Mouse (Mus musculus) forebrain, postnatal 0 days (tissue): Measurements from ENCODE around the gene Lgals3bp. TPM values are rescaled to one million over a fixed set of nuclear protein-coding genes. Genes with fewer than 3 reads are reported as not detected.

Source experiments
- ATAC-seq: fragments of 200-750 bp; cut with Nextera tagmentation; 2 replicates; pipeline ENCODE4 v1.8.0; 2017; ENCODE audit warnings: mild to moderate bottlenecking, moderate library complexity
- DNase-seq: peaks from one replicate; pipeline ENCODE4 v3.0.0-alpha.2; 2015
- H3K27ac ChIP-seq: fragments of 300-500 bp; sonication (generic); 2 replicates; pipeline ENCODE4 v1.5.1; 2014; ENCODE audit warnings: low read depth, mild to moderate bottlenecking, antibody characterized with exemption, low read length, moderate library complexity, mixed read lengths
- H3K27me3 ChIP-seq: fragments of 300-500 bp; sonication (generic); 2 replicates; pipeline ENCODE4 v1.6.1; 2014; ENCODE audit warnings: mild to moderate bottlenecking, low read length, mixed read lengths; ENCODE audit not compliant: insufficient read depth
- H3K36me3 ChIP-seq: fragments of 300-500 bp; sonication (generic); 2 replicates; pipeline ENCODE4 v1.6.1; 2014; ENCODE audit warnings: mild to moderate bottlenecking, moderate library complexity; ENCODE audit not compliant: insufficient read depth
- H3K4me1 ChIP-seq: fragments of 300-500 bp; sonication (generic); 2 replicates; pipeline ENCODE4 v1.6.1; 2014; ENCODE audit warnings: antibody characterized with exemption; ENCODE audit not compliant: insufficient read depth
- H3K4me2 ChIP-seq: fragments of 300-500 bp; sonication (generic); 2 replicates; pipeline ENCODE4 v1.6.1; 2014; ENCODE audit warnings: low read depth, mild to moderate bottlenecking, moderate library complexity
- H3K4me3 ChIP-seq: fragments of 300-500 bp; sonication (generic); 2 replicates; pipeline ENCODE4 v1.5.1; 2014; ENCODE audit warnings: low read depth, low read length, mixed read lengths
- H3K9ac ChIP-seq: fragments of 300-500 bp; sonication (generic); 2 replicates; pipeline ENCODE4 v1.6.1; 2014; ENCODE audit warnings: mild to moderate bottlenecking
- H3K9me3 ChIP-seq: fragments of 300-500 bp; sonication (generic); 2 replicates; pipeline ENCODE4 v1.6.1; 2016; ENCODE audit warnings: low read length
- CTCF ChIP-seq: sonication (generic); IDR thresholded peaks from 2 replicates; pipeline ENCODE4 v1.5.1; 2016; ENCODE audit warnings: antibody characterized with exemption, control low read depth, low read depth
- WGBS: fragments of 180-500 bp; shearing (Covaris S2); extraction: QIAGEN DNeasy Blood & Tissue Kit; methylation state at CpG from one replicate; pipeline ENCODE4 v1.1.7; 2014; 5-methylcytosine and 5-hydroxymethylcytosine counted together
- polyA plus RNA-seq: library from polyadenylated mRNA; unstranded; fragments of >200 nt; fragmentation: Nextera tagmentation; extraction: Ambion mirVana; gene quantifications from 2 replicates; pipeline ENCODE4 v1.2.1, GENCODE M21; 2015
- total RNA-seq: library from RNA; depleted of rRNA; stranded (reverse); fragments of >200 nt; gene quantifications from 2 replicates; pipeline ENCODE4 v1.2.3, GENCODE M21; 2014

The Lgals3bp gene
- total and polyA plus RNA-seq, 2 experiments from 2014 or later, result 15.6 to 16.4 TPM

DNA sequence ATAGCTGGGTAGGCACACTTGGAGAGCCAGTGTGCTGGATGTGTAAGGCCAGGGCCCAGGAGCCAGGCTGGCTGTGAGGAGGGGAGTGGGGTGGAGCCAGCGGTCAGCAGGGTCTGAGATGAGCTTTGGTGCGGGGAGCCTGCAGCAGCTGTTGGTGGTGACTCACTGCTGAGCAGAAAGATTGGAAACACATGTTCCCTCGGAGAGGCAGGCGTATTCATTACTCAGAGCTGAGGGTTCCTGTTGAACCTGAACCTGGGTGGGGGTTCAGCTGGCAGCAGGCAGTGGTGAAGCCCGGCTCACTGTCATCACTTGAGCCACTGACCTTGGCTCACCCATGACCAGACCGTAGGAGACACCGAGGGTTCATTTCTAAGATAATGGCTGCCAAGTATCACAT is 36.7 kb downstream of the Lgals3bp start:
- Histone ChIP-seq H3K4me1 (0 out of 2 replicates have a peak, but pooled peaks cover 5% of the 10 kb centered on the region), H3K9ac (no peak overlapping the region), H3K9me3 (no peaks in the 10 kb centered on the region), H3K4me2 (no peak overlapping the region), H3K4me3 (no peak overlapping the region), H3K27me3 (no peaks in the 10 kb centered on the region), H3K36me3 (no peaks in the 10 kb centered on the region), H3K27ac (no peak overlapping the region)
- 86% methylated on average over 7 of the region's 7 CpGs for WGBS
- DNase-seq, result no peak
- no peak for ATAC-seq
- no peak for TF ChIP-seq CTCF

DNA sequence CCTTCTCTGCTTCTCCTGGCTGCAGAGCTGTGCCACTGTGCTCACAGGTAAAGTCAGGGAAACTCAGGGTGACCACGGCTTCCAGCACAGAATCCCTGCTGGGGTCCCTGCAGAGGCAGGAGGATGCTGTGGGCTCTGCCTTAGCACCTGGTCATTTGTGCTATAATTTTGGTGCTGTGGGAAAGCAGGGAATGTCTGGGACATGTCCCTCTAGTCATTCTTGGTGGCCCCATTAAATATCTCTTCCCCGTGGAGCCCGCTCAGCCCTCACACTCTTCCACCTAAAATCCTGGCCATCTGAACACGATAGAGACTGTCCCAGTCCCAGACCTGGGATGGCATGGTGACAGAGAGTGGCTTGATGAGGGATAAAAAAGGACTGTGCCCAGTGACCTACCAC is 37.9 kb downstream of the Lgals3bp start:
- no peak for TF ChIP-seq CTCF
- Histone ChIP-seq H3K9me3 (no peaks in the 10 kb centered on the region), H3K36me3 (no peaks in the 10 kb centered on the region), H3K27ac (no peak overlapping the region), H3K9ac (no peak overlapping the region), H3K4me1 (0 out of 2 replicates have a peak, but pooled peaks cover 5% of the 10 kb centered on the region), H3K27me3 (no peaks in the 10 kb centered on the region), H3K4me2 (no peak overlapping the region), H3K4me3 (no peak overlapping the region)
- ATAC-seq (no peak), DNase-seq (no peak)
- 75% methylated on average over 4 of the region's 4 CpGs for WGBS

DNA sequence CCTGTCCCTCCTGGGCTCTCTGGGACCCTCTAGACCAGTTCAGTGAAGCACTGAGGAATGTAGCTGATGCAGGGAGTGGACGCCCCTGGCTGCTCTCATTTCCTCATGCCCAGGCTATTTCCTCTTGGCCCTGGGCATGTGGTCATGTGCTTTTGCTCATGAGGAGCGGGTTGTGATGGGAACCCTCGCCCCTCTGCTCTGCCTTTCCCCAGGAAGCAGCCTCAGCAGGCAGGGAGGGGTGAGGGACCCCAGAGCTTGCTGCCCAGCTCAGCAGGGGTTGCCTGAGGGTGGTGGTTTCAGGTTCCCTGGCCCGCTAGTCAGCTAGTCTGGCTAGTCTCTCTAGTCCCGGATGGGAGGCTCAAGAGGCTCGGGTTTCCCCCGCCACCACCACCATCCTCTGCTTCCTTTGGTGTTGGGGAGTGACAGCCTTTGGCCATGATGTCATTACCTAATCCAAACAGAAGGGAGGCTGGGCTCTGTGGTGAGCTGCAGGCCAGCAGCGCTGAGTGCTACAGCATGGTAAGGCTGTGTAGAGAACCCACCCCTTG is 38.8 kb downstream of the Lgals3bp start:
- no peak overlapping the region for H3K4me2 ChIP-seq
- DNase-seq, result no peak
- 15% methylated on average over 8 of the region's 8 CpGs for WGBS
- no peaks in the 10 kb centered on the region for H3K36me3 ChIP-seq
- H3K4me3 ChIP-seq, result no peak overlapping the region
- H3K9ac ChIP-seq, result no peak overlapping the region
- H3K27me3 ChIP-seq, result no peaks in the 10 kb centered on the region
- no peak overlapping the region for H3K27ac ChIP-seq
- H3K4me1 ChIP-seq, result 0 out of 2 replicates have a peak, but pooled peaks cover 5% of the 10 kb centered on the region
- ATAC-seq, result peak; percentile 75
- no peak; the same call in 1 of the 2 replicates for TF ChIP-seq CTCF
- no peaks in the 10 kb centered on the region for H3K9me3 ChIP-seq

DNA sequence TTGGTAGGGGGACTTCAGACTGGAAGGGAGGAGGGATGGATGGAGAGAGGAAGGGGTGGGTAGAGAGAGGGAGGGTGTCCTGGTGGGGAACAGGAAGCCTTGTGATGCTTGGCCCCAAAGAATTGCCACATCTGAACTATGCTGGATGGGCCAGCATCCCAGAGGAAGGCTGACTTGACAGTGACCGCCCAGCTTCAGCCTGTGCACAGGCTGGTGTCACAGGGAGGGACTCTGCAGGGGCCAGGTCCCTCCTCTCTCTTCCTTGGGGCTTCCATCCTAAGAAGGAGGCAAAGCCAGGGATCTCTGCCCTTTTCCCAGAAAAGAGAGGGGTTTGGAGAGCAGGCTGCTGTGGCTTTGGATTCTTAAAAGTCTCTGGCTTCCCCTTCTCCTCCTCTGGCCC is 39.4 kb downstream of the Lgals3bp start:
- no peak for ATAC-seq
- Histone ChIP-seq H3K36me3 (no peaks in the 10 kb centered on the region), H3K27me3 (no peaks in the 10 kb centered on the region), H3K27ac (no peak overlapping the region), H3K9ac (no peak overlapping the region), H3K4me2 (no peak overlapping the region), H3K4me1 (0 out of 2 replicates have a peak, but pooled peaks cover 5% of the 10 kb centered on the region), H3K4me3 (no peak overlapping the region), H3K9me3 (no peaks in the 10 kb centered on the region)
- 64% methylated on average over 1 of the region's 1 CpGs for WGBS
- TF ChIP-seq CTCF, result no peak
- DNase-seq, result no peak

DNA sequence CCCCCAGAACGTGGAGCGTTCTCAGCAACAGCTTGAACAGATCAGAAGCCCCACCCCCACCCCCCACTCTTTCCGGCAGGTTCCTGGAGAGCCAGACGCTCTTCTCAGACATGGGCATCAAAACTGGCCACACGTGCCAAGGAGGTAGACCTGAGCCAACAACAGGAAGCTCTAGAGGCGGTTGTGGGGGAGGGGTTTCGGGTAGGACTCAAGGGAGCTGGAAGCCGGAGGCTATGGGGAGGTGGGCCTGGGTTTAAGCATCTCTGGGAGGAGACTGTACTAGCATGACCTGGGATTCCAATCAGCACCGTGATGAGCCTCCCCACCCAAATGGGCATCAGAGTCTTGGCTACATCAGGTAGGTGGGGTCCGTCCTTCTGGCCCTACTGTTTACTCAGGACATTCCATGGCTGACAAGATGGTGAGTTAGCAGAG is 41.0 kb downstream of the Lgals3bp start:
- 49% methylated on average over 10 of the region's 10 CpGs for WGBS
- H3K4me2 ChIP-seq, result no peak overlapping the region
- ATAC-seq (peak; percentile 62), DNase-seq (peak; percentile 78)
- no peaks in the 10 kb centered on the region for H3K9me3 ChIP-seq
- H3K9ac ChIP-seq, result no peak overlapping the region
- no peaks in the 10 kb centered on the region for H3K27me3 ChIP-seq
- H3K4me1 ChIP-seq, result peaks cover 6% of the 10 kb centered on the region; the same call in 1 of the 2 replicates
- H3K4me3 ChIP-seq, result no peak overlapping the region
- no peak for TF ChIP-seq CTCF
- H3K27ac ChIP-seq, result 0 out of 2 replicates have a peak overlapping the region, but pooled peaks have one; percentile 2
- no peaks in the 10 kb centered on the region for H3K36me3 ChIP-seq

DNA sequence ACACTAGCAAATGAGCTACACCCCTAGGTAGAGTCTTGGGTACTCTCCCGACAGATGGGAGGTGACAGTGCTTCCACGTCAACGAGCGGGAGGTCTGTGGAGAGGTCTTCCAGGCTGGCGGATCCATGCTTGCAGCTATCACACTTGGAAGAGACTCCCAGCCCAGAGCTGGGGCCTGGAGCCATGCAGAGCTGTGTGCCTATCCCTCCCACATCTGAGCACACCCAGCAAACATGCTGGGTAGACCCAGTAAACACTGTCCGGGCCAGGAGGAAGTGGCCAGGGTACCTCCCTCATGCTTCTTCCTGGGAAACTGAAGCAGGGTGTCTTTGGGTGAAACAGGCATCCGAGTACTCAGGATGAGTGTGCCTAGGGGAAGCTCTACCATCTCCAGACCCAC is 41.4 kb downstream of the Lgals3bp start:
- ATAC-seq (peak; percentile 16), DNase-seq (peak; percentile 41)
- H3K27me3 ChIP-seq, result no peaks in the 10 kb centered on the region
- H3K4me2 ChIP-seq, result no peak overlapping the region
- no peak overlapping the region for H3K9ac ChIP-seq
- 0 out of 2 replicates have a peak overlapping the region, but pooled peaks have one; percentile 2 for H3K27ac ChIP-seq
- TF ChIP-seq CTCF, result no peak
- H3K4me1 ChIP-seq, result peaks cover 10% of the 10 kb centered on the region; the same call in 1 of the 2 replicates
- 74% methylated on average over 7 of the region's 7 CpGs for WGBS
- no peaks in the 10 kb centered on the region for H3K9me3 ChIP-seq
- no peak overlapping the region for H3K4me3 ChIP-seq
- H3K36me3 ChIP-seq, result no peaks in the 10 kb centered on the region

DNA sequence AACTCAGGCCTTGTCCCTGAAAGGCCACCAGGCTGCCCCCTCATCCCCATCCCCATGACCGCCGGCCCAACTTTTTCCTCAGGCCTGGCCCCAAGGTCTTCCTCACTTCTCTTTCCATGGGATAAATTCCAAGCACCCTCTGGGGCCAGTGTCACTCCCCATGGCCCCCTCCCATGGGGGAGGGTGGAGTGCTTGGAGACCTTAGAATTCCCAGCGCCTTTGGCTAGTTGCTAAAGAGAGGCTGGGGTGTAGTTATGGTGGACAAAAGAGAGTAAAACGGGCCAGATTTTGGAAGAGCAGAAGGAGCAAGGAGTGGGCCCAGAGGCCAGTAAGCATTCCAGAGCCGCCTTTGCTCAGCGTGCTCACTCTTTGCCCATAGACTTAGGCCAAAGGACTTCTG is 46.3 kb downstream of the Lgals3bp start, which contains the start of gene Timp2:
TSS of gene Timp2 (minus strand) at position 101 of the 400 bp plus-strand sequence.
- peak within 1 kb of the TSS; percentile 96 for H3K9ac ChIP-seq
- no peaks in the 10 kb centered on the region for H3K36me3 ChIP-seq
- peak within 1 kb of the TSS; percentile 94 for H3K27ac ChIP-seq
- TF ChIP-seq CTCF, result no peak
- no peaks in the 10 kb centered on the region for H3K9me3 ChIP-seq
- H3K4me2 ChIP-seq, result peak within 1 kb of the TSS; percentile 86
- peaks cover 23% of the 10 kb centered on the region for H3K4me1 ChIP-seq
- ATAC-seq (0 out of 2 replicates have a peak, but pooled peaks have one; percentile 5), DNase-seq (no peak)
- H3K27me3 ChIP-seq, result no peaks in the 10 kb centered on the region
- 27% methylated on average over 6 of the region's 6 CpGs for WGBS
- H3K4me3 ChIP-seq, result peak within 1 kb of the TSS; percentile 80
